Mouse (Mus musculus) heart, embryonic 16.5 days (tissue): ENCODE measurements at regions not wholly inside any gene's neighbourhood (a gene's known extent, or its start where the extent isn't known, plus 50 kb on each side); places are given as distances from the start of the nearest gene placed in this dataset.

ENCODE experiments used
- ATAC-seq: fragments of 200-750 bp; cut with Nextera tagmentation; replicated peaks from 2 replicates; pipeline ENCODE4 v1.8.0; 2017; ENCODE audit warnings: moderate number of reproducible peaks; ENCODE audit not compliant: insufficient read depth, low FRiP score; ENCODE audit errors: extremely low read depth
- H3K27ac ChIP-seq: fragments of 300-500 bp; sonication (generic); 2 replicates; pipeline ENCODE4 v1.5.1; 2014; ENCODE audit warnings: mild to moderate bottlenecking, low read length, control low read depth, moderate library complexity
- H3K27me3 ChIP-seq: fragments of 300-500 bp; sonication (generic); 2 replicates; pipeline ENCODE4 v1.6.1; 2014; ENCODE audit warnings: low read length, mixed read lengths; ENCODE audit not compliant: control insufficient read depth, insufficient read depth
- H3K36me3 ChIP-seq: fragments of 300-500 bp; sonication (generic); 2 replicates; pipeline ENCODE4 v1.6.1; 2014; ENCODE audit not compliant: control insufficient read depth, insufficient read depth
- H3K4me1 ChIP-seq: fragments of 300-500 bp; sonication (generic); 2 replicates; pipeline ENCODE4 v1.6.1; 2014; ENCODE audit warnings: low read length, mixed read lengths; ENCODE audit not compliant: control insufficient read depth, insufficient read depth
- H3K4me2 ChIP-seq: fragments of 300-500 bp; sonication (generic); 2 replicates; pipeline ENCODE4 v1.6.1; 2014; ENCODE audit warnings: low read depth, mild to moderate bottlenecking, control low read depth, low read length
- H3K4me3 ChIP-seq: fragments of 300-500 bp; sonication (generic); 2 replicates; pipeline ENCODE4 v1.5.1; 2014; ENCODE audit warnings: mild to moderate bottlenecking, control low read depth, low read length
- H3K9ac ChIP-seq: fragments of 300-500 bp; sonication (generic); 2 replicates; pipeline ENCODE4 v1.6.1; 2014; ENCODE audit warnings: low read length, control low read depth
- H3K9me3 ChIP-seq: fragments of 300-500 bp; sonication (generic); replicated peaks from 2 replicates; pipeline ENCODE4 v1.6.1; 2016; ENCODE audit warnings: low read length; ENCODE audit not compliant: control insufficient read depth
- WGBS: fragments of 180-500 bp; shearing (Covaris S2); extraction: QIAGEN DNeasy Blood & Tissue Kit; methylation state at CpG from one replicate; pipeline ENCODE4 v1.1.7; 2014; 5-methylcytosine and 5-hydroxymethylcytosine counted together

- no peak overlapping the region for H3K27ac ChIP-seq
- H3K9me3 ChIP-seq: no peaks in the 10 kb centered on the region
- no peaks in the 10 kb centered on the region for H3K27me3 ChIP-seq
- no peak for ATAC-seq
- no peaks in the 10 kb centered on the region for H3K36me3 ChIP-seq
- 87% methylated on average over 3 of the region's 3 CpGs for WGBS
- H3K9ac ChIP-seq: no peak overlapping the region
- no peak overlapping the region for H3K4me3 ChIP-seq
- no peaks in the 10 kb centered on the region for H3K4me1 ChIP-seq
- H3K4me2 ChIP-seq: no peak overlapping the region
Observed at GRCm38 (mm10) chr15:61879408-61879807, 956.6 kb upstream of the A1bg start.

- no peak for ATAC-seq
- Histone ChIP-seq H3K4me1 (no peaks in the 10 kb centered on the region), H3K4me2 (no peak overlapping the region), H3K4me3 (no peak overlapping the region), H3K36me3 (no peaks in the 10 kb centered on the region), H3K9ac (no peak overlapping the region), H3K27ac (no peak overlapping the region), H3K27me3 (no peaks in the 10 kb centered on the region), H3K9me3 (no peaks in the 10 kb centered on the region)
- 59% methylated on average over 2 of the region's 2 CpGs for WGBS
Observed at GRCm38 (mm10) chr15:61873047-61873446, 950.2 kb upstream of the A1bg start.

- ATAC-seq: no peak
- no peaks in the 10 kb centered on the region for H3K27me3 ChIP-seq
- H3K27ac ChIP-seq: no peak overlapping the region
- H3K4me1 ChIP-seq: no peaks in the 10 kb centered on the region
- H3K36me3 ChIP-seq: no peaks in the 10 kb centered on the region
- H3K9ac ChIP-seq: no peak overlapping the region
- H3K4me2 ChIP-seq: no peak overlapping the region
- no peak overlapping the region for H3K4me3 ChIP-seq
- WGBS: 85% methylated on average over 6 of the region's 6 CpGs
- no peaks in the 10 kb centered on the region for H3K9me3 ChIP-seq
Observed at GRCm38 (mm10) chr15:61860759-61861158, 937.9 kb upstream of the A1bg start.

GRCm38 (mm10) chr15:61855880-61856279 is 933.1 kb upstream of the A1bg start:
- H3K27me3 ChIP-seq: no peaks in the 10 kb centered on the region
- H3K9ac ChIP-seq: no peak overlapping the region
- no peak for ATAC-seq
- no peak overlapping the region for H3K4me3 ChIP-seq
- no peak overlapping the region for H3K27ac ChIP-seq
- no peaks in the 10 kb centered on the region for H3K36me3 ChIP-seq
- no peaks in the 10 kb centered on the region for H3K4me1 ChIP-seq
- no peaks in the 10 kb centered on the region for H3K9me3 ChIP-seq
- H3K4me2 ChIP-seq: no peak overlapping the region
- WGBS: 88% methylated on average over 2 of the region's 2 CpGs

- no peaks in the 10 kb centered on the region for H3K36me3 ChIP-seq
- no peak overlapping the region for H3K4me3 ChIP-seq
- no peak for ATAC-seq
- no peaks in the 10 kb centered on the region for H3K27me3 ChIP-seq
- no peaks in the 10 kb centered on the region for H3K9me3 ChIP-seq
- no peak overlapping the region for H3K9ac ChIP-seq
- no peaks in the 10 kb centered on the region for H3K4me1 ChIP-seq
- WGBS: 83% methylated on average over 2 of the region's 2 CpGs
- no peak overlapping the region for H3K4me2 ChIP-seq
- H3K27ac ChIP-seq: no peak overlapping the region
Observed at GRCm38 (mm10) chr15:61812671-61813070, 889.9 kb upstream of the A1bg start.

- H3K27ac ChIP-seq: no peak overlapping the region
- no peak overlapping the region for H3K9ac ChIP-seq
- no peaks in the 10 kb centered on the region for H3K4me1 ChIP-seq
- H3K9me3 ChIP-seq: no peaks in the 10 kb centered on the region
- no peak overlapping the region for H3K4me3 ChIP-seq
- no peaks in the 10 kb centered on the region for H3K36me3 ChIP-seq
- 13% methylated on average over 2 of the region's 2 CpGs for WGBS
- H3K27me3 ChIP-seq: no peaks in the 10 kb centered on the region
- H3K4me2 ChIP-seq: no peak overlapping the region
- no peak for ATAC-seq
Observed at GRCm38 (mm10) chr15:61805379-61805778, 882.6 kb upstream of the A1bg start.

- Histone ChIP-seq H3K9ac (no peak overlapping the region), H3K36me3 (no peaks in the 10 kb centered on the region), H3K9me3 (no peaks in the 10 kb centered on the region), H3K4me1 (no peaks in the 10 kb centered on the region), H3K4me3 (no peak overlapping the region), H3K4me2 (no peak overlapping the region), H3K27me3 (no peaks in the 10 kb centered on the region), H3K27ac (no peak overlapping the region)
- 69% methylated on average over 4 of the region's 4 CpGs for WGBS
- ATAC-seq: no peak
Observed at GRCm38 (mm10) chr15:61800155-61800554, 877.3 kb upstream of the A1bg start.

GRCm38 (mm10) chr15:61797827-61798226 is 875.0 kb upstream of the A1bg start:
- peaks cover 5% of the 10 kb centered on the region; the same call in 1 of the 2 replicates for H3K4me1 ChIP-seq
- H3K4me3 ChIP-seq: no peak overlapping the region
- no peaks in the 10 kb centered on the region for H3K27me3 ChIP-seq
- no peaks in the 10 kb centered on the region for H3K9me3 ChIP-seq
- no peaks in the 10 kb centered on the region for H3K36me3 ChIP-seq
- H3K27ac ChIP-seq: no peak overlapping the region
- ATAC-seq: no peak
- H3K4me2 ChIP-seq: no peak overlapping the region
- no peak overlapping the region for H3K9ac ChIP-seq
- 40% methylated on average over 1 of the region's 1 CpGs for WGBS

- H3K4me1 ChIP-seq: peaks cover 8% of the 10 kb centered on the region; the same call in 1 of the 2 replicates
- no peak overlapping the region for H3K27ac ChIP-seq
- no peak overlapping the region for H3K9ac ChIP-seq
- H3K36me3 ChIP-seq: no peaks in the 10 kb centered on the region
- WGBS: 42% methylated on average over 3 of the region's 3 CpGs
- ATAC-seq: no peak
- H3K9me3 ChIP-seq: no peaks in the 10 kb centered on the region
- no peak overlapping the region for H3K4me2 ChIP-seq
- no peak overlapping the region for H3K4me3 ChIP-seq
- H3K27me3 ChIP-seq: no peaks in the 10 kb centered on the region
Observed at GRCm38 (mm10) chr15:61794506-61794905, 871.7 kb upstream of the A1bg start.
